Mouse (Mus musculus) embryonic facial prominence, embryonic 11.5 days (tissue): ENCODE measurements around the gene Foxn2. TPM values are rescaled to one million over a fixed set of nuclear protein-coding genes. Genes with fewer than 3 reads are reported as not detected.
A peak's percentile ranks its signal among the peaks of the same experiment; 100 is the strongest.
"Not testable (repeated sequence)": the region's sequence is repeated elsewhere in the genome, so short reads cannot be mapped to it uniquely, and the experiment has no call there.

Source experiments
- ATAC-seq: fragments of 200-750 bp; cut with Nextera tagmentation; replicated peaks from 2 replicates; pipeline ENCODE4 v1.8.0; 2017; ENCODE audit warnings: low read depth; ENCODE audit not compliant: insufficient number of reproducible peaks, low FRiP score, low TSS enrichment
- DNase-seq: peaks from one replicate; pipeline ENCODE4 v3.0.0-alpha.2; 2015; ENCODE audit warnings: low spot score
- H3K27ac ChIP-seq: fragments of 300-500 bp; sonication (generic); replicated peaks from 2 replicates; pipeline ENCODE4 v1.5.1; 2014; ENCODE audit warnings: mild to moderate bottlenecking, low read depth, low read length, control low read depth
- H3K27me3 ChIP-seq: fragments of 300-500 bp; sonication (generic); 2 replicates; pipeline ENCODE4 v1.6.1; 2014; ENCODE audit warnings: mild to moderate bottlenecking, low read length, moderate library complexity, mixed read lengths; ENCODE audit not compliant: control insufficient read depth, insufficient read depth
- H3K36me3 ChIP-seq: fragments of 300-500 bp; sonication (generic); replicated peaks from 2 replicates; pipeline ENCODE4 v1.6.1; 2014; ENCODE audit warnings: low read depth, mild to moderate bottlenecking, low read length, moderate library complexity, mixed read lengths; ENCODE audit not compliant: control insufficient read depth, insufficient read depth
- H3K4me1 ChIP-seq: fragments of 300-500 bp; sonication (generic); 2 replicates; pipeline ENCODE4 v1.6.1; 2014; ENCODE audit warnings: low read length, mixed read lengths; ENCODE audit not compliant: control insufficient read depth, insufficient read depth
- H3K4me2 ChIP-seq: fragments of 300-500 bp; sonication (generic); 2 replicates; pipeline ENCODE4 v1.6.1; 2014; ENCODE audit warnings: low read depth, mild to moderate bottlenecking, control low read depth, low read length, moderate library complexity
- H3K4me3 ChIP-seq: fragments of 300-500 bp; sonication (generic); 2 replicates; pipeline ENCODE4 v1.5.1; 2014; ENCODE audit warnings: low read depth, low read length, control low read depth
- H3K9ac ChIP-seq: fragments of 300-500 bp; sonication (generic); replicated peaks from 2 replicates; pipeline ENCODE4 v1.6.1; 2014; ENCODE audit warnings: mild to moderate bottlenecking, control low read depth, low read length
- H3K9me3 ChIP-seq: fragments of 300-500 bp; sonication (generic); replicated peaks from 2 replicates; pipeline ENCODE4 v1.6.1; 2016; ENCODE audit warnings: mild to moderate bottlenecking, low read length, inconsistent platforms, mixed read lengths; ENCODE audit not compliant: control insufficient read depth
- WGBS: fragments of 180-500 bp; shearing (Covaris S2); extraction: QIAGEN DNeasy Blood & Tissue Kit; methylation state at CpG from one replicate; pipeline ENCODE4 v1.1.7; 2014; 5-methylcytosine and 5-hydroxymethylcytosine counted together
- polyA plus RNA-seq: library from polyadenylated mRNA; unstranded; fragments of >200 nt; fragmentation: Nextera tagmentation; extraction: Ambion mirVana; gene quantifications from 2 replicates; pipeline ENCODE4 v1.2.1, GENCODE M21; 2014

Foxn2 gene
- polyA plus RNA-seq, 1 experiment from 2014 or later: 9.3 TPM

DNA sequence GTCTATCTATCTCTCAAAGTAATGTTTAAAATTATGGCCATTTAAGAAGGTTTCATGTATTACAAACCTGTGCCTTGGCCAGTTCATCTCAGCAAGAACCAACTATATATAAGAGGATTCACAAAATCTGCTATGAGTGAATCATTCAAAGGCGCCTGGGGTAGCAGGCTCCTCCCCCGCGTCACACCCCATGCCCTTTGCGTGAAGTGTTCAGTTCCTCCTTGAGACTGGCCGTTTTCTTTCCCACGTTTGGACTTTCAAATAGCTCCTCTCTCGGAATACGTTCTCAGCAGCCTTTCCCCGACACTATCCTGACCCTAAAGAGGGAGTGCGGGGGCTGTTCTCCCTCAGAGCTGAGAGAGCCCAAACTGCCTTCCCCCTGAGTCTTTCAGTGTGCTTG, 5.2 kb upstream of the Foxn2 start:
- 82% methylated on average over 10 of the region's 10 CpGs for WGBS
- no peak overlapping the region for H3K4me3 ChIP-seq
- no peak overlapping the region for H3K9ac ChIP-seq
- no peak overlapping the region for H3K4me2 ChIP-seq
- no peaks in the 10 kb centered on the region for H3K9me3 ChIP-seq
- DNase-seq (no peak), ATAC-seq (no peak)
- H3K36me3 ChIP-seq: no peaks in the 10 kb centered on the region
- no peaks in the 10 kb centered on the region for H3K4me1 ChIP-seq
- H3K27me3 ChIP-seq: no peaks in the 10 kb centered on the region
- H3K27ac ChIP-seq: no peak overlapping the region

DNA sequence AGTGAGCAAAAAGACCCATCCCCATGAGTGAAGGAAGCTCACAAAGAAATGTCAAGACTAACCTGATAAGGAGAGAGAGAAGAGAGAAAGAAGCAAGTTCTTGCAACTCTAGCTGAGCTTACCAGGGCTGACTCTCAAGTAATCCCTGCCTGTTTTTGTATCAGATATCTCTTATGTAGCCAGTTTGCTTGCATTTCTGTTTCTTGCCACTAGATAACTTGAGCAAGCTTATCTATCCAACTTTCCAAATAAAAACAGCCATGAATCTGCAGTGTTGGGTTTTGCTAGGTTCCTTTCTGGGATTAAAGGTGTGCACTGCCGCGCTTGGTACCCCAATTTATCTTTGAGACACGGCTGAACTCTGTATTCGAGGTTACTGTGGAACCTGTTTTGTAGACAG, 4.2 kb upstream of the Foxn2 start:
- DNase-seq (no peak), ATAC-seq (no peak)
- no peak overlapping the region for H3K4me3 ChIP-seq
- no peak overlapping the region for H3K4me2 ChIP-seq
- no peaks in the 10 kb centered on the region for H3K4me1 ChIP-seq
- no peaks in the 10 kb centered on the region for H3K9me3 ChIP-seq
- no peaks in the 10 kb centered on the region for H3K27me3 ChIP-seq
- no peak overlapping the region for H3K27ac ChIP-seq
- H3K36me3 ChIP-seq: no peaks in the 10 kb centered on the region
- H3K9ac ChIP-seq: no peak overlapping the region
- WGBS: 89% methylated on average over 4 of the region's 4 CpGs

DNA sequence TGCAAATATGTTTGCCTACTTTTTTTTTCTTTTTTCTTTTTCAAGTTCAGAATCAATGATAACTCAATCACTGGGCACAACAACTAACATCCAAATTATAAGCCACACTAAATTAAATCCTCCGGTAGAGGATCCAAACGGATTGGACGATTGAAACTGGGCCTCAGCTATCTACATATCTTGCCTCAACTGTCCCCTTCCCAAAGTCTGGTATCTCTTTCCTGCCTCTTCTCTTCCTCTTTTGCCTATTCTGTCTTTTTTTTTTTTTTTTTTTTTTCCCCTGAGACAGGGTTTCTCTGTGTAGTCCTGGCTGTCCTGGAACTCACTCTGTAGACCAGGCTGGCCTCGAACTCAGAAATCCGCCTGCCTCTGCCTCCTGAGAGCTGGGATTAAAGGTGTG, 3.8 kb upstream of the Foxn2 start:
- not testable (repeated sequence) for H3K4me1 ChIP-seq, DNase-seq, H3K36me3 ChIP-seq, H3K9me3 ChIP-seq, ATAC-seq, H3K27ac ChIP-seq, H3K4me2 ChIP-seq, H3K9ac ChIP-seq, H3K4me3 ChIP-seq, H3K27me3 ChIP-seq
- 91% methylated on average over 5 of the region's 5 CpGs for WGBS

DNA sequence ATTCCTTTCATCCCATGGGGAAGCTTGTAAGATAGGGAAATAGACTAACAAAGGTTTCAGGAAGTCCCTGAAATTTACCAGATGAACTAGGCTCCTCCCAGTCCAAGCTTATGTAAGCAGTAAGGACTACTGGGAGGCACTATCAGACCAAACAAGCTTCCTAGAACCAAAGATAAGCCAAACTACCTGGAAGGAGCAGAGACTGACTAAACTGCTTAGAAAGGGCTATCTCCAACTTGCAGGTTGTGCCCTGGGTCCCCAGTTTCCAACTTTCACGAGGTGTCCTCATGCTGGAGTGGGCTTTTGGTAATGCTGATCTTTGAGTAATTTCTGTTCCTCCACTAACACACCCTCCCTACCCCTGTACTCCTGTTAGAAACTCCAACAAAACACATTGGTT, 3.1 kb upstream of the Foxn2 start:
- Histone ChIP-seq H3K4me3 (no peak overlapping the region), H3K36me3 (no peaks in the 10 kb centered on the region), H3K4me2 (no peak overlapping the region), H3K9ac (no peak overlapping the region), H3K27ac (no peak overlapping the region), H3K4me1 (no peaks in the 10 kb centered on the region), H3K27me3 (no peaks in the 10 kb centered on the region), H3K9me3 (no peaks in the 10 kb centered on the region)
- WGBS: 93% methylated on average over 1 of the region's 1 CpGs
- ATAC-seq: no peak
- DNase-seq: no peak

DNA sequence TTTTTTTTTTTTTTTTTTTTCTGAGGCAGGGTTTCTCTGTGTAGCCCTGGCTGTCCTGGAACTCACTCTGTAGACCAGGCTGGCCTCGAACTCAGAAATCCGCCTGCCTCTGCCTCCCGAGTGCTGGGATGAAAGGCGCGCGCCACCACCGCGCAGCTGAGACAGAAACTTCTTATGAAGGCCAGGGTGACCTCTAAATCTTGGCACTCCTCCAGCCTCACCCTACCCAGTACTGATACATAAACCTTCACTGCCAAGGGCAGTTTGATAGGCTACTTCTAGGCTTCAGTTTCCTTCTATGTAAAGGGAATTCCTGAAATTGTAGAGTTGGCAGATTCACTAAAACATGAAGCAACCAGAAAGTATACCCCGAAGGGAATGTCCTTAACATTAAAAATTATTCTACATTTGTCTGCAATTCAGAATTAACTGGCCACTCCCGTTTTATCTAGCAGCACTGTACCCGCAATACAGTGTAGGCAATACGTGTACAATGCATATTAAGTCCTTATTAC, 918 bp upstream of the Foxn2 start:
- Histone ChIP-seq H3K36me3 (no peaks in the 10 kb centered on the region), H3K9me3 (no peaks in the 10 kb centered on the region), H3K4me2 (no peak overlapping the region), H3K27ac (no peak overlapping the region), H3K4me3 (no peak overlapping the region), H3K9ac (no peak overlapping the region), H3K4me1 (no peaks in the 10 kb centered on the region), H3K27me3 (no peaks in the 10 kb centered on the region)
- 88% methylated on average over 12 of the region's 12 CpGs for WGBS
- ATAC-seq (no peak), DNase-seq (no peak)

DNA sequence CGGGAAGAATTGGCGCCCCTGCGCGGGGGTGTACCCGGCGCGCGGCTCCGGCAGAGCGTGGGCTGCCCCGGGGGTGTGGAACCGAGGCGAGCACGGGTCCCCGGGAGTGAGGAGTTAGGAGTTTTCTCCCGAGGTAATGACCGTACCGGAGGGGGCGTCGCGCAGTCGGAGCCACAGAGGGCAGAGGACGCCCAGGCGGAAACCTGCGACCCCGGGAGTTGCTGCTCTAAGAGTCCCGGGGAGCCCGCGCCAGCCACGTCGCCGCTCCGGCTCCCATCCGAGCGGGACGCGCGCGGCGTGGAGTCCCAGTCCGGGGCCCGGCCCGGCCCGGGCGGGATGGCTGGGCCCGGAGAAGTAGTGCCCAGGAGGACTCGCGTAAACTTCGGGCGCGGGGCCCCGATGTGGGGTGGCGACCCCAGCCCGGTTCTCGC, 505 bp downstream of the Foxn2 start:
- Histone ChIP-seq H3K27ac (peak overlapping the region; percentile 87), H3K27me3 (no peaks in the 10 kb centered on the region), H3K36me3 (no peaks in the 10 kb centered on the region), H3K9me3 (no peaks in the 10 kb centered on the region), H3K4me1 (no peaks in the 10 kb centered on the region), H3K9ac (peak overlapping the region; percentile 86), H3K4me3 (peak overlapping the region; percentile 87), H3K4me2 (peak overlapping the region; percentile 75)
- 0% methylated on average over 38 of the region's 55 CpGs for WGBS
- peak; percentile 55 for ATAC-seq
- no peak for DNase-seq

DNA sequence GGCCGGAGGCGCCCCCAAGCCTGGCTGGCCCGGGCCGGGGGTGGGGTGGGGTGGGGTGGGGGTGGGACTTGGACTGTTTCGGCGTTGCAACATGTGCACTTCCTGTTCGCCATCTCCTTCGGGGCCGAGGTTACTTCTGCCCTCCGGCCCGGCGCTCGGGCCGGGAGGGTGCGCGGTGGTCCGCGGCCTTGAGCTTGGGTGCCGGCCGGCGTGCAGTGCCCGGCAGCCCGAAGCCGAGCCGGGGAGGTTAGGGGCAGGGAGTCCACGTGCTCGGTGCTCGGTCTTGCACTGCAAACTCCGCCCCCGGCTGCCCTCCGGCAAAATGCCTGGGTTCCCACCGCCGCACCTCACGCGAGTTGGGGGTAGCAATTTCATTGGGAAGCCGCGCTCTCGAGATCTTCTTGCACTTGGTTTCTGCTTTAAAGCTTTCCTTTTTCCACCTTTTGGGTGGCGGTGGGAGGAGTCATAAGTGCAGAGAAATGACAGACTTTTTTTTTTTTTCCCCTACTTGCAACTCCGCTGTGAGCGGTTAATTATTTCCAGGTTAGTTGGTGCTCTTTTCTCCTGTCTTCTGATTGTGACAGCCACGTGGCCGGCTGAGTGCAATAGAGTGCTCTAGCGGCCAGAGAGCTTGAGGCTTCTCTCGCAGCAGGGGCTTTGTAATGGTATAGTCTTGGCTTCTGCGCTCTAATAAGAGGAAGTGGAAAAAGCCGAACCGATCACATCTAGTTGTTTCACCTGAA, 1.1 kb downstream of the Foxn2 start:
- H3K4me1 ChIP-seq: no peaks in the 10 kb centered on the region
- no peaks in the 10 kb centered on the region for H3K9me3 ChIP-seq
- ATAC-seq (peak; percentile 73), DNase-seq (peak; percentile 85)
- peak overlapping the region; percentile 87 for H3K4me3 ChIP-seq
- H3K27me3 ChIP-seq: no peaks in the 10 kb centered on the region
- H3K27ac ChIP-seq: peak overlapping the region; percentile 87
- no peaks in the 10 kb centered on the region for H3K36me3 ChIP-seq
- under 1% methylated on average over 41 of the region's 48 CpGs for WGBS
- peak overlapping the region; percentile 86 for H3K9ac ChIP-seq
- H3K4me2 ChIP-seq: peak overlapping the region; percentile 75

DNA sequence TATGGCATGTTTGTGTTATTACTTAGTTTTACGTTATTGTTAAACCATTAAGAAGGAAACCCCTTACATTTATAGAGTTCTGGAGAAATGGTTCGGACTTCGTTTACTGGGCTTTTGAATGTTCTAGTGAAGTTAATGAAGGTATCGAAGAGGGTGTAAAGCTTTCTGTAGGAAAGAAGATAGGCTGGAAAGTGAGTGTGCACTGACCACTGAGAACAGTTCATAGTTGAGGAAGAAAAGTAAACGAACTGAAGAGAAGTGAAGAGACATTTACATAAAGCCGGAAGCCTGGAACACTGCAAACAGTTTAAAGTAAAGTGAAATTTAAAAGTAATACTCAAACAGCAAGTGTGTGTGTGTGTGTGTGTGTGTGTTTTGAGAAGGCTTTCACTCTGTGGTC, 2.1 kb downstream of the Foxn2 start:
- 83% methylated on average over 6 of the region's 6 CpGs for WGBS
- Histone ChIP-seq H3K4me2 (no peak overlapping the region), H3K4me3 (no peak overlapping the region), H3K4me1 (no peaks in the 10 kb centered on the region), H3K36me3 (no peaks in the 10 kb centered on the region), H3K27me3 (no peaks in the 10 kb centered on the region), H3K9me3 (no peaks in the 10 kb centered on the region), H3K9ac (no peak overlapping the region), H3K27ac (no peak overlapping the region)
- DNase-seq: no peak
- no peak for ATAC-seq
